In the genomic region with DNA sequence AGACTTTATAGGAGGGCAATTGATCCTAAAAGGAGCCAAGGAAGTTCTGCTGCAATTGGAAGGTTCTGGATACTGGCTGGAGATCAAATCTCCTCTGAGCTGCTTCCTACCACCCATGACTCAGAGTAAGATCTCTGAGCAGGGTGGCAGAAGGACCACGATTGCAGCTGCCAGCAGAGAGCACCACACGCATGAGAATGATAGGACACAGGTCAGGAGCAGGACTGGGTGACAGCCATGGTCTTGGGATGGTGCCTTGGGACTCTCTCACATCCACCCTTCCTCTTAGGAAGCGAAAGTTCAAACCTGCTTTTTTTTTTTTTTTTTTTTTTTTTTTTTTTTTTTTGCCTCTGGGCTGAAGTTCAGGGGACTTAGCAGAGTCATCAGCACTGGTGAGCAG, we compare ENCODE assay signal across 12 mouse cellular contexts.
A peak's percentile ranks its signal among the peaks of the same experiment; 100 is the strongest.
DNase-seq lines count a peak whose midpoint lies in the region; ATAC-seq and TF ChIP-seq lines count a peak whose summit lies in the region.
"Had no signal": no experiment of that assay in that cellular context is flagged by ENCODE, and none has a peak within 500 bp of the region (broad histone marks: within the 10 kb centered on the region; RNA-seq: fewer than 3 reads in every experiment).

No protein-coding gene starts in this region.

- no peak for TF ChIP-seq POLR2A in liver, adult 2 months (IDR thresholded peaks at IDR 0.05; ENCODE audit: extremely low read depth, insufficient read depth, low read length)

- no peaks in the 10 kb centered on the region for H3K79me2 ChIP-seq in liver, adult 2 months (ENCODE audit: control insufficient read depth, insufficient read depth, low read length)

- peak; percentile 56 for TF ChIP-seq CTCF in liver, adult 2 months (IDR thresholded peaks at IDR 0.05; ENCODE audit: low read depth, low read length)
- TF ChIP-seq CTCF in lung, embryonic 14.5 days (IDR thresholded peaks at IDR 0.05; ENCODE audit: low read depth), result peak; percentile 19; the same call in 1 of the 2 replicates
- TF ChIP-seq CTCF in midbrain, postnatal 0 days (IDR thresholded peaks at IDR 0.05), result no peak

- DNase-seq in adrenal gland, adult 2 months, result peak; percentile 21
- no peak for DNase-seq in adrenal gland, adult 18-20 months (ENCODE audit: low spot score in 2 of 2)
- DNase-seq in liver, adult 2 months (ENCODE audit: extremely low read depth, low read depth, low spot score), result peak; percentile 69
- no peak for DNase-seq in liver, embryonic 11.5 days (ENCODE audit: low spot score)
- DNase-seq in lung, embryonic 14.5 days, result no peak
- peak; percentile 1 for DNase-seq in naive thymus-derived CD4-positive, alpha-beta T cell, adult 2 months (ENCODE audit: low read depth)
- DNase-seq in gastrocnemius, postnatal 36 days, result no peak
- no peak for DNase-seq in midbrain, postnatal 0 days (ENCODE audit: low spot score)
- DNase-seq: cerebellum, postnatal 36 days had no signal

- no peak overlapping the region for H3K27ac ChIP-seq in liver, adult 2 months (replicated peaks; ENCODE audit: insufficient read depth, low read depth, low read length)
- H3K27ac ChIP-seq in liver, embryonic 11.5 days (ENCODE audit: low read depth, low read length), result no peak overlapping the region
- no peak overlapping the region for H3K27ac ChIP-seq in lung, embryonic 14.5 days (ENCODE audit: low read depth)
- H3K27ac ChIP-seq in midbrain, postnatal 0 days (ENCODE audit: low read depth, low read length), result no peak overlapping the region
- H3K27ac ChIP-seq: hindbrain, embryonic 15.5 days had no signal

- 53% methylated on average over 3 of the region's 3 CpGs for whole genome bisulfite sequencing in liver, adult 2 months
- 71% methylated on average over 3 of the region's 3 CpGs for WGBS in liver, embryonic 11.5 days
- 79% methylated on average over 3 of the region's 3 CpGs for WGBS in lung, embryonic 14.5 days
- WGBS in midbrain, postnatal 0 days, result 80% methylated on average over 3 of the region's 3 CpGs

- H3K36me3 ChIP-seq in liver, adult 2 months (ENCODE audit: control insufficient read depth, insufficient read depth, low read length), result no peaks in the 10 kb centered on the region
- no peaks in the 10 kb centered on the region for H3K36me3 ChIP-seq in liver, embryonic 11.5 days (ENCODE audit: control insufficient read depth, insufficient read depth, low read length)
- H3K36me3 ChIP-seq in lung, embryonic 14.5 days (ENCODE audit: insufficient read depth), result no peaks in the 10 kb centered on the region
- H3K36me3 ChIP-seq in midbrain, postnatal 0 days (ENCODE audit: insufficient read depth, low read length), result no peaks in the 10 kb centered on the region
- H3K36me3 ChIP-seq: heart, embryonic 12.5 days; hindbrain, embryonic 15.5 days had no signal

- no peaks in the 10 kb centered on the region for H3K9me3 ChIP-seq in liver, embryonic 11.5 days (ENCODE audit: control insufficient read depth, low read length)
- H3K9me3 ChIP-seq in lung, embryonic 14.5 days (ENCODE audit: low read depth, low read length), result no peaks in the 10 kb centered on the region
- no peaks in the 10 kb centered on the region for H3K9me3 ChIP-seq in midbrain, postnatal 0 days (ENCODE audit: low read length)
- H3K9me3 ChIP-seq: heart, embryonic 12.5 days; hindbrain, embryonic 15.5 days had no signal

- no peak overlapping the region for H3K9ac ChIP-seq in liver, adult 2 months (ENCODE audit: low read depth, low read length)
- H3K9ac ChIP-seq in liver, embryonic 11.5 days (ENCODE audit: low read depth, low read length), result no peak overlapping the region
- H3K9ac ChIP-seq in lung, embryonic 14.5 days, result no peak overlapping the region
- H3K9ac ChIP-seq in midbrain, postnatal 0 days (replicated peaks; ENCODE audit: low read length, poor library complexity, severe bottlenecking), result no peak overlapping the region
- H3K9ac ChIP-seq: heart, embryonic 12.5 days; hindbrain, embryonic 15.5 days had no signal

- no peak overlapping the region for H3K4me3 ChIP-seq in liver, adult 2 months (ENCODE audit: insufficient read depth, low read depth, low read length)
- H3K4me3 ChIP-seq in liver, embryonic 11.5 days (ENCODE audit: low read depth, low read length), result no peak overlapping the region
- H3K4me3 ChIP-seq in lung, embryonic 14.5 days (ENCODE audit: low read depth, low read length), result no peak overlapping the region
- H3K4me3 ChIP-seq in midbrain, postnatal 0 days (ENCODE audit: low read depth, low read length), result no peak overlapping the region
- H3K4me3 ChIP-seq: erythroblast, embryonic 14.5 days; heart, embryonic 12.5 days; hindbrain, embryonic 15.5 days had no signal

- ATAC-seq in liver, embryonic 11.5 days (replicated peaks; ENCODE audit: low FRiP score), result no peak
- peak; percentile 41; the same call in 1 of the 2 replicates for ATAC-seq in lung, embryonic 14.5 days (ENCODE audit: insufficient read depth)
- ATAC-seq in midbrain, postnatal 0 days (ENCODE audit: low FRiP score), result no peak

- H3K4me2 ChIP-seq in liver, embryonic 11.5 days, result no peak overlapping the region
- no peak overlapping the region for H3K4me2 ChIP-seq in lung, embryonic 14.5 days
- H3K4me2 ChIP-seq in midbrain, postnatal 0 days (ENCODE audit: low read depth, low read length, poor library complexity, severe bottlenecking), result no peak overlapping the region
- H3K4me2 ChIP-seq: heart, embryonic 12.5 days; hindbrain, embryonic 15.5 days had no signal

- H3K4me1 ChIP-seq in liver, adult 2 months (ENCODE audit: control insufficient read depth, insufficient read depth, low read length), result peaks cover 4% of the 10 kb centered on the region; the same call in 1 of the 2 replicates
- no peaks in the 10 kb centered on the region for H3K4me1 ChIP-seq in liver, embryonic 11.5 days (replicated peaks; ENCODE audit: control insufficient read depth, insufficient read depth, low read length)
- H3K4me1 ChIP-seq in lung, embryonic 14.5 days (ENCODE audit: insufficient read depth), result no peaks in the 10 kb centered on the region
- H3K4me1 ChIP-seq in midbrain, postnatal 0 days (ENCODE audit: insufficient read depth, low read length), result no peaks in the 10 kb centered on the region
- H3K4me1 ChIP-seq: hindbrain, embryonic 15.5 days had no signal

- H3K27me3 ChIP-seq in liver, adult 2 months (ENCODE audit: control insufficient read depth, insufficient read depth, low read length), result no peaks in the 10 kb centered on the region
- no peaks in the 10 kb centered on the region for H3K27me3 ChIP-seq in liver, embryonic 11.5 days (replicated peaks; ENCODE audit: control insufficient read depth, insufficient read depth, low read length)
- no peaks in the 10 kb centered on the region for H3K27me3 ChIP-seq in lung, embryonic 14.5 days (ENCODE audit: insufficient read depth, low read length)
- H3K27me3 ChIP-seq in midbrain, postnatal 0 days (ENCODE audit: insufficient read depth, low read length), result no peaks in the 10 kb centered on the region
- H3K27me3 ChIP-seq: heart, embryonic 12.5 days; hindbrain, embryonic 15.5 days had no signal

- intact Hi-C loops in gastrocnemius, postnatal 36 days (cut with DNase I), result loop anchor here (5.0 kb wide), 1 partner anchor 332 kb away; a partner anchor contains a TSS

Comparison
In these comparisons a context has a peak if more than half of its experiments do, and no peak if none do; other contexts are left out.
1. DNase-seq: peak in adrenal gland, adult 2 months (single experiment), liver, adult 2 months (single experiment) and naive thymus-derived CD4-positive, alpha-beta T cell, adult 2 months (single experiment); none in adrenal gland, adult 18-20 months (0 of 2), liver, embryonic 11.5 days (single experiment), lung, embryonic 14.5 days (single experiment), gastrocnemius, postnatal 36 days (0 of 2) and midbrain, postnatal 0 days (single experiment).